Mouse (Mus musculus): ENCODE results near the gene Crlf1. TPM values are rescaled to one million over a fixed set of nuclear protein-coding genes. Genes with fewer than 3 reads are reported as not detected.
A peak's percentile ranks its signal among the peaks of the same experiment; 100 is the strongest.

The Crlf1 gene
- polyA plus RNA-seq, 1 experiment from 2014 or later: 98.7 TPM

GRCm38 (mm10) chr8:70495771-70496062 is 2.8 kb downstream of the Crlf1 start:
- Histone ChIP-seq H3K36me3 (ENCODE audit: insufficient read depth, low read length) (no peaks in the 10 kb centered on the region), H3K9ac (replicated peaks; ENCODE audit: low read depth) (no peak overlapping the region), H3K9me3 (ENCODE audit: low read length) (no peaks in the 10 kb centered on the region), H3K4me3 (ENCODE audit: low read depth, low read length) (no peak overlapping the region), H3K4me2 (replicated peaks; ENCODE audit: low read depth, low read length) (no peak overlapping the region), H3K27me3 (replicated peaks; ENCODE audit: insufficient read depth, low read length) (peaks cover 37% of the 10 kb centered on the region), H3K27ac (ENCODE audit: low read length) (no peak overlapping the region), H3K4me1 (ENCODE audit: insufficient read depth, low read depth, low read length) (peaks cover 12% of the 10 kb centered on the region)
- TF ChIP-seq CTCF (IDR thresholded peaks at IDR 0.05) (no peak), EP300 (IDR thresholded peaks at IDR 0.05) (no peak)
- DNase-seq (ENCODE audit: low spot score) (no peak), ATAC-seq (no peak)
- WGBS: 12% methylated on average over 10 of the region's 12 CpGs

- ATAC-seq: peak; percentile 34
- peak; percentile 78 for DNase-seq (ENCODE audit: low spot score)
- Histone ChIP-seq H3K9ac (replicated peaks; ENCODE audit: low read depth) (no peak overlapping the region), H3K4me1 (ENCODE audit: insufficient read depth, low read depth, low read length) (peaks cover 6% of the 10 kb centered on the region), H3K36me3 (ENCODE audit: insufficient read depth, low read length) (no peaks in the 10 kb centered on the region), H3K9me3 (ENCODE audit: low read length) (no peaks in the 10 kb centered on the region), H3K4me3 (ENCODE audit: low read depth, low read length) (peak overlapping the region; percentile 2; the same call in 1 of the 2 replicates), H3K27me3 (replicated peaks; ENCODE audit: insufficient read depth, low read length) (peaks cover 23% of the 10 kb centered on the region; the same call in 1 of the 2 replicates), H3K27ac (ENCODE audit: low read length) (no peak overlapping the region), H3K4me2 (replicated peaks; ENCODE audit: low read depth, low read length) (0 out of 2 replicates have a peak overlapping the region, but pooled peaks have one; percentile 17)
- TF ChIP-seq EP300 (IDR thresholded peaks at IDR 0.05) (no peak), CTCF (IDR thresholded peaks at IDR 0.05) (no peak)
- WGBS: 13% methylated on average over 35 of the region's 39 CpGs
These were observed 7.7 kb downstream of the Crlf1 start for GRCm38 (mm10) chr8:70500386-70501301.

GRCm38 (mm10) chr8:70501820-70502529 is 9.0 kb downstream of the Crlf1 start:
- TF ChIP-seq CTCF (IDR thresholded peaks at IDR 0.05): no peak
- no peak for TF ChIP-seq EP300 (IDR thresholded peaks at IDR 0.05)
- H3K27ac ChIP-seq (ENCODE audit: low read length): no peak overlapping the region

GRCm38 (mm10) chr8:70502540-70502939 is 9.6 kb downstream of the Crlf1 start:
- 43% methylated on average over 12 of the region's 12 CpGs for WGBS
- Histone ChIP-seq H3K27me3 (replicated peaks; ENCODE audit: insufficient read depth, low read length) (peaks cover 16% of the 10 kb centered on the region; the same call in 1 of the 2 replicates), H3K9me3 (ENCODE audit: low read length) (no peaks in the 10 kb centered on the region), H3K4me3 (ENCODE audit: low read depth, low read length) (no peak overlapping the region), H3K4me1 (ENCODE audit: insufficient read depth, low read depth, low read length) (peaks cover 10% of the 10 kb centered on the region), H3K4me2 (replicated peaks; ENCODE audit: low read depth, low read length) (no peak overlapping the region), H3K36me3 (ENCODE audit: insufficient read depth, low read length) (peaks cover 1% of the 10 kb centered on the region; the same call in 1 of the 2 replicates), H3K27ac (ENCODE audit: low read length) (no peak overlapping the region), H3K9ac (replicated peaks; ENCODE audit: low read depth) (no peak overlapping the region)
- no peak for ATAC-seq
- no peak for DNase-seq (ENCODE audit: low spot score)
- TF ChIP-seq EP300 (IDR thresholded peaks at IDR 0.05) (no peak), CTCF (IDR thresholded peaks at IDR 0.05) (no peak)

More at GRCm38 (mm10) chr8:70501820-70502529, 9.0 kb downstream of the Crlf1 start:
- H3K4me1 ChIP-seq (ENCODE audit: insufficient read depth, low read depth, low read length): peaks cover 10% of the 10 kb centered on the region
- H3K27me3 ChIP-seq (replicated peaks; ENCODE audit: insufficient read depth, low read length): peaks cover 16% of the 10 kb centered on the region; the same call in 1 of the 2 replicates
- H3K36me3 ChIP-seq (ENCODE audit: insufficient read depth, low read length): no peaks in the 10 kb centered on the region
- H3K9me3 ChIP-seq (ENCODE audit: low read length): no peaks in the 10 kb centered on the region
- H3K4me3 ChIP-seq (ENCODE audit: low read depth, low read length): no peak overlapping the region
- DNase-seq (ENCODE audit: low spot score): no peak
- no peak overlapping the region for H3K9ac ChIP-seq (replicated peaks; ENCODE audit: low read depth)
- 26% methylated on average over 23 of the region's 23 CpGs for WGBS
- ATAC-seq: no peak
- no peak overlapping the region for H3K4me2 ChIP-seq (replicated peaks; ENCODE audit: low read depth, low read length)

GRCm38 (mm10) chr8:70503062-70503750 is 10.2 kb downstream of the Crlf1 start:
- peak; percentile 43 for ATAC-seq
- 20% methylated on average over 46 of the region's 46 CpGs for whole genome bisulfite sequencing
- no peak overlapping the region for H3K9ac ChIP-seq (replicated peaks; ENCODE audit: low read depth)

More at GRCm38 (mm10) chr8:70503062-70503750, 10.2 kb downstream of the Crlf1 start:
- H3K36me3 ChIP-seq (ENCODE audit: insufficient read depth, low read length): peaks cover 6% of the 10 kb centered on the region; the same call in 1 of the 2 replicates
- DNase-seq (ENCODE audit: low spot score): peak; percentile 85
- H3K4me2 ChIP-seq (replicated peaks; ENCODE audit: low read depth, low read length): no peak overlapping the region
- H3K27me3 ChIP-seq (replicated peaks; ENCODE audit: insufficient read depth, low read length): peaks cover 16% of the 10 kb centered on the region; the same call in 1 of the 2 replicates
- TF ChIP-seq CTCF (IDR thresholded peaks at IDR 0.05) (peak; percentile 88), EP300 (IDR thresholded peaks at IDR 0.05) (no peak)
- H3K4me3 ChIP-seq (ENCODE audit: low read depth, low read length): no peak overlapping the region
- H3K9me3 ChIP-seq (ENCODE audit: low read length): no peaks in the 10 kb centered on the region
- H3K27ac ChIP-seq (ENCODE audit: low read length): no peak overlapping the region
- H3K4me1 ChIP-seq (ENCODE audit: insufficient read depth, low read depth, low read length): peaks cover 10% of the 10 kb centered on the region

Measured in lung, postnatal 0 days (tissue).